Mouse (Mus musculus) adrenal gland, postnatal 4 days (tissue): Measurements from ENCODE around the gene Slc25a48. TPM values are rescaled to one million over a fixed set of nuclear protein-coding genes. Genes with fewer than 3 reads are reported as not detected.

Experiments
- DNase-seq, 2 experiments: peaks; one replicate each; pipeline ENCODE4 v3.0.0; 2021 to 2022; ENCODE audit warnings: low spot score in 2 of 2, mixed read lengths in 2 of 2
- total RNA-seq, 2 experiments: library from RNA; stranded (reverse); gene quantifications; 2 replicates each; pipeline ENCODE4 v1.2.3; 2021

The Slc25a48 gene
- total RNA-seq, 2 experiments from 2014 or later = 0.42 to 0.76 TPM

DNA sequence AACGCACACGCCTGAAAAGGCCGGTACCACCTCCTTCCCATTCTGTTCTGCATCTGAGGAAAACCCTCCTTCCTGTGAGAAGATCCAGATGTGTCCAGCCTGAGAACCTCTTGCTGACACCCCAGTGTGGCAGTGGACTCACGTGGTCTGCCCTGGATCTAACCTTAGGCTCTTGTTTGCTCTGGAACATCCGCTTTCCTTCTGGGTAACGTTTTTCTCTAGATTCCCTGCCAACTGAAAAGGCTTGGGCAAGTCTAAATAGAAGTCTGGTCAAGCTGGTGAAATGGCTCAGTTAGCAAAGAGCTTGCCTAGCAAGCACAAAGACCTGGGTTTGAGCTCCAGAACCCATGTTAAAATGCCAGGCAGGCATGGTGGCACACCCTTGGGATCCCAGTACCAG, 6.8 kb downstream of the Slc25a48 start:
- no peak for DNase-seq

DNA sequence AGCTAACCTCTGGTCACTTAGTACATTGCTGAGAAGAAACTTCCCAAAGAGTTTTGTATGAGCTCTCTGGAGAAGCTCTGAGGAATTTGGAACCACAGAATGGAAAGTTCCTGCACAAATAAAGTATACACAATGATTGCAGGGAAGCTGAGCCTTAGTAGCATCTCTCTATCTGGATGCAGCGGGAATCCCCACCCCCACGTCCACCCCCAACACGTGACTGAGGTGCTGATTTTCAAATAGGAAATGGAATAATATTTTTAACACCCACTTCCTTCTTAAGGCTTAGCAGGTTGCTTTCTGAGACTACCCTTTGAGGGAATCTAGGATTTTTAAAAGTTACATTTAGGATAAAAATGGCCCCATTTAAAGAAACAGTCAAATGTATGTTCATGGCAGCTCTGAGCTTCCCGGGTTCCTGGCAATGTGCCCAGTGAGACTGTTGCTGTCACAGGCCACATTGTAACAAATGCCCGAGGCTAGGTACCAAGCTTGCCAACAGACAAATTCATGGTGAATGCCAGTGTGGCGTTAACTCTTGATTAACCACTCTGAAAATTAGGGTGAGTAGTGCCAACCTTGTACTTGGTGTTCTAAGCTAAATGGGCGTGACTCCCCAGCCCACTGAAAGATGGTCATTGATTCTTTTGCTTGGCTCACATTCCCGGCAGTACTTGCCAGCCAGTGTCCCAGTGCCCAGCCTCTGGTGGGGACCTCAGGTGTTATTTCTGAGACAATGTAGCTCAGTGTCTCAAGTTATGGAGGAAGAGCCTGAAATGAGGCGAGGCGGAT, 11.3 kb downstream of the Slc25a48 start:
- no peak for DNase-seq

DNA sequence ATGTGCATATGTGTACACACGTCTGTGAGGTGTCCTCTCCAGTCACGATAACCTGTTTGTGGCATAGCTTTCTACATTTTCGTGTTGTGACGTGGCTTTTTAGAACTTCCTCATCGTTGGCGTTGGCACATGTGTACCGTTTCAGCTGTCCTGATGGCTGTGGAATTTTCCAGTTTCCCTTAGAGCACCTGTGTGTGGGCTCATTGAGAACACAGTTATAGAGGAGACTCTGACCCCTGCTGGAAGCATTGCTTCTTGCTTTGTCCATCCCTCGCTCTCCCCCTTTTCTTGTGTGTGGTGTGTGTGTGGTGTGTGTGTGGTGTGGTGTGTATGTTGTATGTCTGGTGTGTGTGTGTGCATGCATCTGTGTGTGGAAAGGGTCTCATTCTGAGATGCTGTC, 11.9 kb downstream of the Slc25a48 start:
- DNase-seq = no peak

DNA sequence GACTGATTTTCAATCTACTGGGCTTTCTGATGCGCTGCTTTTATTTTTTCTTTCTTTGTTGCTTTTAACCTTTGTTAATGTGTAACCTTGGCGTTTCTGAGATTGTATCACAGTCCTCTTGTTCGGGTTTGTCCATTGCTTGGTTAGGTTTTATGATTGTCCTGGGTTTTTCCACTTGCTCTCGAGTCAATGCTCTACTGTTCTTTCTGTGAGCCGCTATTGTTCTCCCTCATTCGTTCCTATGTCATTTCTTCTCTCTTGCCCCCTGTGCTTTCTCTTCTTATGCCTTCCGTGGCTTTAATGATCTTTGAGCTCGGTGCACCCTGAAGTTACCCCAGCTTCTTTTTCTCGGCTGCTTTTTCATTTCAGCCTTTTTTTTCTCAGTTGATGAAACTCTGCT, 19.8 kb downstream of the Slc25a48 start:
- DNase-seq = no peak

DNA sequence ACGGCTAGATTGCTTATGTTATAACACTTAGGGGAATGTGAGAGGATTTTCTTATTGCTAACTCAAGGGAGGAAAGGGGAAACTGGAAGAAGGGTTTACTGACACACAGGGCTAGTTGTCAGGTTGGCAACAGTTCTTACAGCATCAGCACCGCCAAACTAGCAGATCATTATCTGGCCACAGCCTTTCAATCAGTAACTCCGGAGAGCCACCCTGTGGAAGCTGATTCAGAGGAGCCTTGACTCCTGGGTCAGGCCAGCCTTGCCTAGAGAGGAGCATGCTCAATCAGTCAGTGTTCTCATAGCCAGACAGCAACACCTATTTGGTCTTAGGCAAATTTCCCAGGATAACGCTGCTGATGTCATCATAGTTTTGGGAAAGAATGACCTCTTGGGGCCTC, 23.3 kb downstream of the Slc25a48 start:
- no peak for DNase-seq

- no peak for DNase-seq
Measured at GRCm38 (mm10) chr13:56462791-56463190, 24.6 kb downstream of the Slc25a48 start.

DNA sequence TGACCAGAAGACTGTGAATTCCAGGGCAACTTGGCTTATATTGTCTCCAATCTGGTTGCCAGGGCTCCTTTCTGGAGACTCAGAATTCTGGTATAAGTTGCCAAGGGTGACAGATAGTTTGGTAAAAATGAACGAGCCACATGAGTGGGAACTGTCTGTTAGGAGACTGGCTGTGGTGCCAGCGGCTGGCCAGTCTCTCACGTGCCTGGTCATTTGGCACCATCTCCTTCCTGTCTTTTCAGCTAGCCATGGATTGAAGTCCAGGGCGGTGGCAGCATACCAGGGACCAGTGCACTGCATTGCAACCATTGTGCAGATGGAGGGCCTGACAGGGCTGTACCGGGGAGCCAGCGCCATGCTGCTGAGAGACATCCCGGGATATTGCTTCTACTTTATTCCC, 25.1 kb downstream of the Slc25a48 start:
- no peak for DNase-seq

- no peak for DNase-seq
Measured at GRCm38 (mm10) chr13:56463750-56464149, 25.6 kb downstream of the Slc25a48 start.

- DNase-seq = no peak
Measured at GRCm38 (mm10) chr13:56467786-56468185, 29.6 kb downstream of the Slc25a48 start.

DNA sequence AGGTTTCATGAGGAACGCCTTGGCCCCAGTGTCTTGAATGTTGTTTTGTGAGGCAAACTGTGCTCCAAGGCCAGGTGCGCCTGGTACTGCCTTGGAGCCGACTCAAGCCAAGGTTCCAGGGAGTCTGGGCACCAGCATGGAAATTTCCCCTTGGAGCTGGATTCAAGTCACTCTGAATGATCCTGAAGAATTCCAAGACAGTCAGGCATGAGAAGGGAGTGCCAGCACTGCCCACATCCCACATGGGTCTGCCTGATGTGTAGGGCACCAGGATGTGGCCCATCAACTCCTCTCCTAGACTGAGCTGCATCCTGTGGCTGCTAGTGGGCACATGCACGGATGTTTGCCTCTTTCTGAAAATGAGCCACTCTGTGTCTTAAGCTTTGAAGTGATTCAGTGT, 30.4 kb downstream of the Slc25a48 start:
- no peak for DNase-seq

GRCm38 (mm10) chr13:56471211-56471610, 33.1 kb downstream of the Slc25a48 start:
- no peak for DNase-seq

- no peak for DNase-seq
Measured at GRCm38 (mm10) chr13:56471951-56472350, 33.8 kb downstream of the Slc25a48 start.

- no peak for DNase-seq
Measured at GRCm38 (mm10) chr13:56472661-56473060, 34.5 kb downstream of the Slc25a48 start.

DNA sequence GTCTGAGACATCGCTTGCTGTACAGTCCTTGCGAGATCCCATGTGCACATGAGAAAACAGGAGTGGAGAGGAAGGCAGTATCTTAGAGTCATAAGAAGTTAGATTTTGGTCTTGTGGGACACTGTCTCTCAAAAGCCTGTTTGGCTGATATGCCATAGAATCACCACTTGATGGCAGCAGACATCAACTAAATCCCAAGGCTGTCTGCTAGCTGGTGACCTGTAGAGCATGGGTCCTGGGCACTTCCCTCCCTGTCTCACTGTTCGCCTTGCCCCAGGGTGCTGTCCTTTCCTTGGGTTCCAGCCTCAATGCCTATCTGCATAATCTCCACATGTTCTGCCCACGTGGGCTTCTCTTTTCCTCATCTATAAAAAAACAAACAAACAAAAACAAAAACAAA, 37.2 kb downstream of the Slc25a48 start:
- no peak for DNase-seq

DNA sequence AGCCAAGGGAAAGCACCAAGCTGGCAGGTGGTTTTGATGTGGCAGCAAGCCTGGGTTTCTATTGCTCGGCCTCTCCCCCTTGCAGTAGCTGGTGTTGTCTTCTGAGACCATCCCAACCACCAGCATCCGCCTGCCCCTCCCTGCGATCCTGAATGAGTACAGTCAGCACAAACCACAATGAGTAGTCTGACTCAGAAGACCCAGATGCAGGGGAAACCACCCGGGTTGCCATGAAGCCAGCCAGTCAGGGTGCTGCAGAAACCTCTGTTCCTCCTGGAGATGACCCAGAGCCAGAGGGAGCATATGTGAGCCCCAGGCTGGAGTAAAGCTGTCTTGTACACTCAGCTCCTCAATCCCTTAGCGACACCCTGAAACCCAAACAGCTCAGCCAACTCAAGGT, 38.6 kb downstream of the Slc25a48 start:
- DNase-seq = no peak

- DNase-seq = no peak
Measured at GRCm38 (mm10) chr13:56477271-56477670, 39.1 kb downstream of the Slc25a48 start.

- no peak for DNase-seq
Measured at GRCm38 (mm10) chr13:56478027-56478426, 39.9 kb downstream of the Slc25a48 start.

- DNase-seq = no peak
Measured at GRCm38 (mm10) chr13:56482146-56482545, 44.0 kb downstream of the Slc25a48 start, which contains the start of gene Il9. Gene Il9 (minus strand): TSS chr13:56482246.

DNA sequence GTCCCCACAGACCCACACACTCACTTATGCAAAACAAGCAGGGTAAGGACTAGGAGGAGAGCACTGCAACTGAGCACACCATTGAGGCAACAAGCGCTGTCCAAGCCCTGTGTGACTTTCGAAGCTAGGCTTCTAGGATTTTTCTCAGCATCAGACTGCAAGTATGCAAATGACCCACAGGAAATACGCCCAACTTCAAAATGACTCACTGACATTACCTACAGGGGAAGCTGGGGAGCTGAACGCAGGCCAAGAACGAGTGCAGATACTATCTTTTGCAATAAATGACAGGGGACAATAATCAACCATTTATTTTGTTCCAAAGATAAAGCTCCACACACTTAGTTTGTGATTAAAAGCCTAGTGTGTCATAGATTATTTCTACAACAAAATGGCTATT, 49.9 kb downstream of the Slc25a48 start:
- no peak for DNase-seq

GRCm38 (mm10) chr13:56494440-56494839, 56.3 kb downstream of the Slc25a48 start:
- no peak for DNase-seq

- no peak for DNase-seq
Measured at GRCm38 (mm10) chr13:56500132-56500531, 62.0 kb downstream of the Slc25a48 start.

DNA sequence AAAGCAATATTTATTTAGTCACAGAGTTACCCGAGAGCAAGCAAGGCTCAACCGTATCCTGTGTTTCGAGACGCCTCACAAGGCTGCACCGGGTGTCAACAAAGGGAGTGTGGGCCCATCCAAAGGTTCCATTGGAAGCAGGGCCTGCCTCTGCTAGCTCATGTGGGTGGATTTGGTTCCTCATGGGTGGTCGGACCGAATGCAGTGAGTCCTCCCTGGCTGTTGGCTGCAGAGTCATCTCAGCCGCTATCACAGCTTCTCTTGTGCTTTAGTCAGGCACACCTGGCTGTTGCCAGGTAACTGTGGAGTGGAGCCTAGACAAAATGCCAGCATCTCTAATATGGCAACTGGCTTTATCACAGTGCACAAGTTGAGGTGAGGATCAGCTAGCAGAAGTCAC, 62.5 kb downstream of the Slc25a48 start:
- DNase-seq = no peak

DNA sequence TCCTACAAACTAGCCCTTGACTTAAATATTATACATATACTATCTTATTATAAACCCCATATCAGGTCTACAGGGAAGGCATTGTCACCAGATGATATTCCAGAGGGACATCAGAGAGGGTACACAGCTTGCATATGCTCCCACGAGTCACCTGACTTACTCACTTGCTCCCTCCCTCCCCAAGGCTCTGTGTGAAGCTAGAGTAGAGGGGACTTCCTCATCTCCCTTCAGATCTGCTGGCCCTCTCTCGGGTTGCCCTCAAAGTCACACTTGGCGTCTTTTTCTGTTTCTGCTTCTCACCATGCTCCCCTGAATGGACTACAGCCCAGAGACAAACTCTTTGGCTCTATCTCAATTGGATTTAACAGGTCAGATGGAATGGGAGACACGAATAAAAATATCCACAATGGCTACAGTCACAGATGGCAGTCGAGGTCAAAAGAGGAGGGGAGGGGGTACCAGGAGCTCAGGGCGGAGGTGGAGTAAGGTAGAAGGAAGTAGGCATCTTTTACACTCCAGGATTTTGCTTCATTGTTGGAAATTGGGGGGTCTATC, 63.8 kb downstream of the Slc25a48 start:
- DNase-seq = no peak
